Mouse (Mus musculus) intestine, embryonic 16.5 days (tissue): ENCODE data around the gene Fsip1. TPM values are rescaled to one million over a fixed set of nuclear protein-coding genes. Genes with fewer than 3 reads are reported as not detected.

Experiments
- ATAC-seq: fragments of 200-750 bp; cut with Nextera tagmentation; 2 replicates; pipeline ENCODE4 v1.8.0; 2017; ENCODE audit warnings: moderate TSS enrichment, moderate library complexity
- H3K27ac ChIP-seq: fragments of 300-500 bp; sonication (generic); 2 replicates; pipeline ENCODE4 v1.5.1; 2014; ENCODE audit warnings: mild to moderate bottlenecking, low read length
- H3K27me3 ChIP-seq: fragments of 300-500 bp; sonication (generic); replicated peaks from 2 replicates; pipeline ENCODE4 v1.6.1; 2014; ENCODE audit warnings: low read length, control low read depth, mixed read lengths; ENCODE audit not compliant: control insufficient read depth, insufficient read depth
- H3K36me3 ChIP-seq: fragments of 300-500 bp; sonication (generic); 2 replicates; pipeline ENCODE4 v1.6.1; 2014; ENCODE audit warnings: low read length, control low read depth; ENCODE audit not compliant: control insufficient read depth, insufficient read depth
- H3K4me1 ChIP-seq: fragments of 300-500 bp; sonication (generic); 2 replicates; pipeline ENCODE4 v1.6.1; 2014; ENCODE audit warnings: low read length, control low read depth, mixed read lengths; ENCODE audit not compliant: control insufficient read depth, insufficient read depth
- H3K4me2 ChIP-seq: fragments of 300-500 bp; sonication (generic); 2 replicates; pipeline ENCODE4 v1.6.1; 2014; ENCODE audit warnings: low read depth, low read length, control low read depth
- H3K4me3 ChIP-seq: fragments of 300-500 bp; sonication (generic); 2 replicates; pipeline ENCODE4 v1.5.1; 2014; ENCODE audit warnings: mild to moderate bottlenecking, low read length
- H3K9ac ChIP-seq: fragments of 300-500 bp; sonication (generic); 2 replicates; pipeline ENCODE4 v1.6.1; 2014; ENCODE audit warnings: low read depth, low read length
- H3K9me3 ChIP-seq: fragments of 300-500 bp; sonication (generic); 2 replicates; pipeline ENCODE4 v1.6.1; 2016; ENCODE audit warnings: low read length, control low read depth; ENCODE audit not compliant: control insufficient read depth
- WGBS: fragments of 180-500 bp; shearing (Covaris S2); extraction: QIAGEN DNeasy Blood & Tissue Kit; methylation state at CpG from one replicate; pipeline ENCODE4 v1.1.7; 2014; 5-methylcytosine and 5-hydroxymethylcytosine counted together
- polyA plus RNA-seq: library from polyadenylated mRNA; unstranded; fragments of >200 nt; fragmentation: Nextera tagmentation; extraction: Ambion mirVana; gene quantifications from 2 replicates; pipeline ENCODE4 v1.2.1, GENCODE M21; 2015

Fsip1 gene
- polyA plus RNA-seq, 1 experiment from 2014 or later: 0.17 TPM

DNA sequence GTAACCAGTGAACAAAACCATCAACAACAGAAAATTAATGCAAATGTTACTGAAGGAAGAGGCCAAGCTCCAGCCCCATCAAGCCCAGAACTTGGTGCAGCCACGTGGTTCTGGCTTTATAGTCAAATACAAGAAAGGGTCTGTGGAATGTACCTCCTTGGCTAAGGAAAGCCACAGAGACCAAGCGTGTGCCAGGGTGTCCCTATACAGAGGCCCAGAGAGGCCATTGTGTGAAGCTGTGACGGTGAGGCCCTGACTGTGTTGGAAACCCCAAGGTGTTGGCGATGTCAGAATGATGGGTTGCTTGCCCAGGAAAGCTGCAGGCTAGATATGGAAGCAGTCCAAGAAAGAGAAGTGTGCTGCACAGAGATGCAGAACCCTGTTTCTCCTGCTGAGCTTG lies 89.0 kb downstream of the Fsip1 start:
- Histone ChIP-seq H3K4me3 (no peak overlapping the region), H3K4me1 (no peaks in the 10 kb centered on the region), H3K9me3 (no peaks in the 10 kb centered on the region), H3K9ac (no peak overlapping the region), H3K36me3 (no peaks in the 10 kb centered on the region), H3K4me2 (no peak overlapping the region), H3K27ac (no peak overlapping the region), H3K27me3 (no peaks in the 10 kb centered on the region)
- 79% methylated on average over 4 of the region's 4 CpGs for WGBS
- no peak for ATAC-seq

DNA sequence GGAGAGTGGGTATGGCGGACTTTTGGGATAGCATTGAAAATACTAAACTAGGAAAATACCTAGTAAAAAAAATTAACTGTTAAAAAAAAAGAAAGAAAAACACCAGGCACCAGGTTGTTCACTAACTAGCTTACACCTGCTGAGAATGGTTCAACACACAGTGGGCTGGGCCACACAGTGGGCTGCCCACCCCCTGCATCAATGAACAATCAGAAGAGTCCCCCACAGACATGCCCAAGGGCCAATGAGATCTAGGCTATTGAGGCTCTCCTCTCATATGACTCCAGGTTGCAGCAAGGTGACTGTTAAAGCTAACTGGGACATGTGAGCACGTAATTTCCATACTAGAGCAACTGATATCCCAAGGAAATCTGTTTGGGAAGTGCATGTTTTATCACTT lies 91.1 kb downstream of the Fsip1 start:
- no peak overlapping the region for H3K4me2 ChIP-seq
- no peaks in the 10 kb centered on the region for H3K36me3 ChIP-seq
- ATAC-seq: no peak
- H3K27ac ChIP-seq: no peak overlapping the region
- no peaks in the 10 kb centered on the region for H3K4me1 ChIP-seq
- no peak overlapping the region for H3K4me3 ChIP-seq
- no peaks in the 10 kb centered on the region for H3K9me3 ChIP-seq
- H3K27me3 ChIP-seq: no peaks in the 10 kb centered on the region
- H3K9ac ChIP-seq: no peak overlapping the region
- WGBS: 89% methylated on average over 2 of the region's 2 CpGs

DNA sequence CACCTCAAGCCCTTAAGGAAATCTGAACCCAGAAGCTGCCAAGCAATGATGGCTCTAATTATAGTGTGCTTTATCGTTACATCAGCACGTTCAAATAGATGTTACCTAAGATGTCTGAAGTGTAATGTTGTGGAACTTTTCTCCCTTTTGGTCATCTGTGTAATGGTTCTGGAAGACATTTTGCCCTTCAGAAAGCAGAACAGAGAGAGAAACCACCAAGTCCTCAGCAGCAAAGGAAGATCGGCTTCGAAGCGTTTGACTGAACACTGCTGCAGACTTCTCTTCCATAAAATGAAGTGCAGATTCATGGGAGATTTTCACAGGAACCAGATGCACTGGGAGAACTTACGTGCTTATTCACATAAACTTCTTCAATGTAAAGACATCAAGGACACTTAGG lies 92.6 kb downstream of the Fsip1 start:
- no peak overlapping the region for H3K9ac ChIP-seq
- no peaks in the 10 kb centered on the region for H3K9me3 ChIP-seq
- no peaks in the 10 kb centered on the region for H3K36me3 ChIP-seq
- no peak overlapping the region for H3K4me3 ChIP-seq
- no peak for ATAC-seq
- H3K27ac ChIP-seq: no peak overlapping the region
- no peaks in the 10 kb centered on the region for H3K27me3 ChIP-seq
- H3K4me2 ChIP-seq: no peak overlapping the region
- H3K4me1 ChIP-seq: peaks cover 8% of the 10 kb centered on the region; the same call in 1 of the 2 replicates
- 82% methylated on average over 6 of the region's 6 CpGs for WGBS

DNA sequence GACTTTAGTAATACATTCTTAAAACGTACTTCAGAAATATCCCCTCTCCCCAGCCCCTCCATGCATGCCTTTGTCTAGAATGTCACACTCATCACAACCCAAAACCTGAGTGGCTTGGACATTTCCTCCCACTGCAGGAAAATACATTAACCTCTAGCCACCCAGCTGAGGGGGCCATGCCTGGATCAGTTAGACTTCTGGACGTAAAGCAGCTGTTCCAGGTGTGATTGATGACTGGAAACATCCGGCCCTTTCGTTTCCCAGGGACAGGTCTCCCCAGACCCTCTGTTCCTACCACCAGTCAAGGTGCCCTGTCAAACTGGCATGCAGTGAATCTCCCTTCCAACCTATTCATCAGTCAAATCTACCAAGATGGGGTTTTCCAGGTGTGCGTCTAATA lies 94.3 kb downstream of the Fsip1 start:
- Histone ChIP-seq H3K9me3 (no peaks in the 10 kb centered on the region), H3K27me3 (no peaks in the 10 kb centered on the region), H3K36me3 (no peaks in the 10 kb centered on the region), H3K4me2 (no peak overlapping the region), H3K9ac (no peak overlapping the region), H3K27ac (no peak overlapping the region), H3K4me1 (peaks cover 8% of the 10 kb centered on the region; the same call in 1 of the 2 replicates), H3K4me3 (no peak overlapping the region)
- whole genome bisulfite sequencing: 61% methylated on average over 5 of the region's 5 CpGs
- no peak for ATAC-seq

DNA sequence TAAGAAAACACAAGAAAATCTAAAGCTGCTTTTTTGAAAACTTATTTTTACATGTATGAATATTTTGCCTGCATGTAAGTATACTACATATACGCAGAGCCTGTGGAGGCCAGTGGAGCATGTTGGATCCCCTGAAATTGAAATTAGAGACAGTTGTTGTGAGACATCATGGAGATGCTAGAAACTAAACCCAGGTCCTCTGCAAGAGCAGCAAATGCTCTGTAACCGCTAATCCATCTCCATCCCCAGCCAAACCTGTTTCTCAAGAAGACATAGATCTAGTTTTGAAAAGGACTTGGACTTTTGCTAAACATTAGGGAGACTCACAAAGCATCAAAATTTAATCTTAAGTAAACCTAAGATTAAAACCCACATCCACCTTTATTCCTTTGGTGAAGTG lies 95.8 kb downstream of the Fsip1 start:
- ATAC-seq: no peak
- H3K27me3 ChIP-seq: no peaks in the 10 kb centered on the region
- H3K9ac ChIP-seq: no peak overlapping the region
- no peaks in the 10 kb centered on the region for H3K9me3 ChIP-seq
- no peak overlapping the region for H3K27ac ChIP-seq
- no peak overlapping the region for H3K4me2 ChIP-seq
- peaks cover 8% of the 10 kb centered on the region; the same call in 1 of the 2 replicates for H3K4me1 ChIP-seq
- no peak overlapping the region for H3K4me3 ChIP-seq
- WGBS: 86% methylated on average over 2 of the region's 2 CpGs
- H3K36me3 ChIP-seq: no peaks in the 10 kb centered on the region

- H3K27me3 ChIP-seq: no peaks in the 10 kb centered on the region
- 30% methylated on average over 6 of the region's 6 CpGs for WGBS
- peaks cover 8% of the 10 kb centered on the region; the same call in 1 of the 2 replicates for H3K4me1 ChIP-seq
- 0 out of 2 replicates have a peak, but pooled peaks have one; percentile 33 for ATAC-seq
- no peak overlapping the region for H3K4me3 ChIP-seq
- H3K36me3 ChIP-seq: no peaks in the 10 kb centered on the region
- H3K4me2 ChIP-seq: no peak overlapping the region
- H3K9ac ChIP-seq: no peak overlapping the region
- H3K27ac ChIP-seq: peak overlapping the region; percentile 49
- no peaks in the 10 kb centered on the region for H3K9me3 ChIP-seq
Measured at GRCm38 (mm10) chr2:118160547-118160946, 96.2 kb downstream of the Fsip1 start.

DNA sequence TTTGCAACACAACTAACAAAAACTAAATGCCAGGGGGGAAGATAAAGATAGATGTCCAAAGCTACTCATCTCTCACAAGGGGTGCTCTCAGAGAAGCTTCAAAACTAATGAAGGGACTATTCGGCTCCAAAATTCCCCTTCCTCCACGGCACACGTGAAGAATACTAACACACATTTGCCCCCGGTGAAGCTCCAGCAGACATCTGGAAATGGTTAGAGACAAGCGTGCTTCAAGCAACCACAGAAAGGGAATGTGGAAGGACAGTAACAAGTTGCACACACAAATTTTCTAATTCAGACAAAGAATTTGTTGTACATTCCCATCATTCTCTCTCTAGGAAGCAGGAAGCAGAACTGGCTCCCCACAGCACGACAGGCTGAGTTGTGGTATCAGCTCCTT lies 97.6 kb downstream of the Fsip1 start:
- H3K27me3 ChIP-seq: no peaks in the 10 kb centered on the region
- no peak for ATAC-seq
- no peaks in the 10 kb centered on the region for H3K9me3 ChIP-seq
- no peak overlapping the region for H3K4me2 ChIP-seq
- H3K4me3 ChIP-seq: no peak overlapping the region
- H3K27ac ChIP-seq: no peak overlapping the region
- WGBS: 59% methylated on average over 6 of the region's 6 CpGs
- H3K9ac ChIP-seq: no peak overlapping the region
- H3K36me3 ChIP-seq: no peaks in the 10 kb centered on the region
- peaks cover 8% of the 10 kb centered on the region; the same call in 1 of the 2 replicates for H3K4me1 ChIP-seq

DNA sequence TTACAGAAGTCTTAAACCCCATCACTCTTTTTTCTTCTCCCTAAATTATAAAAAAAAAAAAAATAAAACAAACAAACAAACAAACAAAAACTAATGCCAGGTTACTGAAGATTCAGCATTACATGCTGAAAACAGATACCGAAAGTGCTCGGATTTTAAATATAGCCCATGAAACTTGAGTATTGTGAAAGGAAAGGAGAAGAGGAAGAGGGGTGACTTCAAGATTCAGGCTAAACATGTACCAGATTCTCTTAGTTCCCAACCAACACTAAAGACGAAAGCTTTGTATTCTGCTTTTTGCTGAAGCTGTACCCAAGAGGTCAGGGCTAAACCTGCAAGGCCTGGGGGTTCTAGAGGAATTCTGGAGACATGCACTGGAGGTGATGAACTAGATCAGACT lies 98.7 kb downstream of the Fsip1 start:
- no peak overlapping the region for H3K4me3 ChIP-seq
- H3K4me2 ChIP-seq: no peak overlapping the region
- H3K36me3 ChIP-seq: no peaks in the 10 kb centered on the region
- H3K4me1 ChIP-seq: peaks cover 8% of the 10 kb centered on the region; the same call in 1 of the 2 replicates
- WGBS: 95% methylated on average over 3 of the region's 3 CpGs
- H3K9me3 ChIP-seq: no peaks in the 10 kb centered on the region
- no peaks in the 10 kb centered on the region for H3K27me3 ChIP-seq
- no peak for ATAC-seq
- no peak overlapping the region for H3K27ac ChIP-seq
- no peak overlapping the region for H3K9ac ChIP-seq

DNA sequence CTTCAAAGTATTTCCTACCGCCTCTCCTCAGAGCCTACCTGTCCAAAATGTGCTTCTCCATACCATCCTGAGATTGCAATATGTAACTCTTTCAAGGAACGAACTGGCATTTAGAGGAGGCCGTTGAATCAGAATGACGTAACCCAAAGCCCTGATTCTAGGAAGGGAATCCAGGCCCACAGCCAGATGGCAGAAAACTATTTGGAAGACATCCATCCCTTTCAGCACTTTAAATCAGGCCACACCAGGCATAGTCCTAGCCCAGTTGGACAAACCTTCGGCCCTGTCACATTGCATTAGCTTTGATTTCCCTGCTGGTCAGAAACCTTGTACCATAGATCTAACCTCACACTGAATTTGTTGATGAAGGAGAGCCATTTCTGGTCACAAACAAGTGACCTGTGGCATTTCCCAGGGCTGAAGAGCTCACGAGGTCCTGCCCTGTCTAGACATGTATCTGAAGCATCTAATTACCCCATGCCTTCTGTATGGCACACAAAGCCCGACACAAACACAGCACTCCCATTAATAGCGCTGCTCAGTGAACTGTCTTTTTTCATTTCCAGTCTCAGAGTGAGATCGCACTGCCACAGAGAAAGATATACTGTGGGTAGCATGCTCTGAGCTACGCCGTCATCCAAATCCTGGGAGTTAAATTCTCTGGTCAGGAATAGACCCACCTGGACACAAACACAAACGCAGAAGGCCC lies 106.8 kb downstream of the Fsip1 start:
- Histone ChIP-seq H3K9me3 (no peaks in the 10 kb centered on the region), H3K4me3 (no peak overlapping the region), H3K4me2 (no peak overlapping the region), H3K27ac (no peak overlapping the region), H3K9ac (no peak overlapping the region), H3K27me3 (no peaks in the 10 kb centered on the region), H3K4me1 (no peaks in the 10 kb centered on the region), H3K36me3 (no peaks in the 10 kb centered on the region)
- WGBS: 70% methylated on average over 12 of the region's 12 CpGs
- ATAC-seq: no peak
